Mouse (Mus musculus) intestine, embryonic 16.5 days (tissue): ENCODE measurements at regions not wholly inside any gene's neighbourhood (a gene's known extent, or its start where the extent isn't known, plus 50 kb on each side); places are given as distances from the start of the nearest gene placed in this dataset.
"Not testable (repeated sequence)": the region's sequence is repeated elsewhere in the genome, so short reads cannot be mapped to it uniquely, and the experiment has no call there.

Source experiments
- ATAC-seq: fragments of 200-750 bp; cut with Nextera tagmentation; 2 replicates; pipeline ENCODE4 v1.8.0; 2017; ENCODE audit warnings: moderate TSS enrichment, moderate library complexity
- H3K27ac ChIP-seq: fragments of 300-500 bp; sonication (generic); 2 replicates; pipeline ENCODE4 v1.5.1; 2014; ENCODE audit warnings: mild to moderate bottlenecking, low read length
- H3K27me3 ChIP-seq: fragments of 300-500 bp; sonication (generic); replicated peaks from 2 replicates; pipeline ENCODE4 v1.6.1; 2014; ENCODE audit warnings: low read length, control low read depth, mixed read lengths; ENCODE audit not compliant: control insufficient read depth, insufficient read depth
- H3K36me3 ChIP-seq: fragments of 300-500 bp; sonication (generic); 2 replicates; pipeline ENCODE4 v1.6.1; 2014; ENCODE audit warnings: low read length, control low read depth; ENCODE audit not compliant: control insufficient read depth, insufficient read depth
- H3K4me1 ChIP-seq: fragments of 300-500 bp; sonication (generic); 2 replicates; pipeline ENCODE4 v1.6.1; 2014; ENCODE audit warnings: low read length, control low read depth, mixed read lengths; ENCODE audit not compliant: control insufficient read depth, insufficient read depth
- H3K4me2 ChIP-seq: fragments of 300-500 bp; sonication (generic); 2 replicates; pipeline ENCODE4 v1.6.1; 2014; ENCODE audit warnings: low read depth, low read length, control low read depth
- H3K4me3 ChIP-seq: fragments of 300-500 bp; sonication (generic); 2 replicates; pipeline ENCODE4 v1.5.1; 2014; ENCODE audit warnings: mild to moderate bottlenecking, low read length
- H3K9ac ChIP-seq: fragments of 300-500 bp; sonication (generic); 2 replicates; pipeline ENCODE4 v1.6.1; 2014; ENCODE audit warnings: low read depth, low read length
- H3K9me3 ChIP-seq: fragments of 300-500 bp; sonication (generic); 2 replicates; pipeline ENCODE4 v1.6.1; 2016; ENCODE audit warnings: low read length, control low read depth; ENCODE audit not compliant: control insufficient read depth
- WGBS: fragments of 180-500 bp; shearing (Covaris S2); extraction: QIAGEN DNeasy Blood & Tissue Kit; methylation state at CpG from one replicate; pipeline ENCODE4 v1.1.7; 2014; 5-methylcytosine and 5-hydroxymethylcytosine counted together

- no peak overlapping the region for H3K4me2 ChIP-seq
- H3K36me3 ChIP-seq: no peaks in the 10 kb centered on the region
- no peak overlapping the region for H3K9ac ChIP-seq
- no peak for ATAC-seq
- H3K4me3 ChIP-seq: no peak overlapping the region
- 88% methylated on average over 5 of the region's 5 CpGs for whole genome bisulfite sequencing
- peaks cover 8% of the 10 kb centered on the region; the same call in 1 of the 2 replicates for H3K9me3 ChIP-seq
- H3K27me3 ChIP-seq: no peaks in the 10 kb centered on the region
- H3K4me1 ChIP-seq: no peaks in the 10 kb centered on the region
- H3K27ac ChIP-seq: no peak overlapping the region
These were observed 151.9 kb upstream of the Unc93a2 start for GRCm38 (mm10) chr17:7537210-7537609.

GRCm38 (mm10) chr17:7534386-7535059 is 149.3 kb upstream of the Unc93a2 start:
- Histone ChIP-seq H3K9me3 (no peaks in the 10 kb centered on the region), H3K9ac (no peak overlapping the region), H3K4me2 (no peak overlapping the region), H3K4me1 (no peaks in the 10 kb centered on the region), H3K36me3 (no peaks in the 10 kb centered on the region), H3K27me3 (no peaks in the 10 kb centered on the region), H3K4me3 (no peak overlapping the region), H3K27ac (no peak overlapping the region)
- no peak for ATAC-seq
- 80% methylated on average over 6 of the region's 6 CpGs for WGBS

GRCm38 (mm10) chr17:7533552-7533951 is 148.3 kb upstream of the Unc93a2 start:
- H3K27ac ChIP-seq: no peak overlapping the region
- ATAC-seq: no peak
- WGBS: 33% methylated on average over 2 of the region's 2 CpGs

GRCm38 (mm10) chr17:7532618-7533017 is 147.4 kb upstream of the Unc93a2 start:
- H3K27ac ChIP-seq: no peak overlapping the region
- 81% methylated on average over 3 of the region's 3 CpGs for WGBS
- H3K4me1 ChIP-seq: 0 out of 2 replicates have a peak, but pooled peaks cover 3% of the 10 kb centered on the region
- H3K4me3 ChIP-seq: no peak overlapping the region
- no peak overlapping the region for H3K4me2 ChIP-seq
- no peaks in the 10 kb centered on the region for H3K9me3 ChIP-seq
- no peaks in the 10 kb centered on the region for H3K36me3 ChIP-seq
- no peak overlapping the region for H3K9ac ChIP-seq
- ATAC-seq: no peak
- H3K27me3 ChIP-seq: no peaks in the 10 kb centered on the region

More at GRCm38 (mm10) chr17:7533552-7533951, 148.3 kb upstream of the Unc93a2 start:
- Histone ChIP-seq H3K36me3 (no peaks in the 10 kb centered on the region), H3K4me2 (no peak overlapping the region), H3K27me3 (no peaks in the 10 kb centered on the region), H3K4me3 (no peak overlapping the region), H3K9me3 (no peaks in the 10 kb centered on the region), H3K4me1 (0 out of 2 replicates have a peak, but pooled peaks cover 3% of the 10 kb centered on the region), H3K9ac (no peak overlapping the region)

GRCm38 (mm10) chr17:7529304-7529703 is 144.0 kb upstream of the Unc93a2 start:
- no peaks in the 10 kb centered on the region for H3K27me3 ChIP-seq
- no peaks in the 10 kb centered on the region for H3K9me3 ChIP-seq
- no peak for ATAC-seq
- H3K4me3 ChIP-seq: no peak overlapping the region
- H3K4me2 ChIP-seq: no peak overlapping the region
- 0 out of 2 replicates have a peak, but pooled peaks cover 3% of the 10 kb centered on the region for H3K4me1 ChIP-seq
- no peak overlapping the region for H3K27ac ChIP-seq
- no peak overlapping the region for H3K9ac ChIP-seq
- no peaks in the 10 kb centered on the region for H3K36me3 ChIP-seq
- 54% methylated on average over 5 of the region's 5 CpGs for WGBS

GRCm38 (mm10) chr17:7527681-7528080 is 142.4 kb upstream of the Unc93a2 start:
- no peak overlapping the region for H3K4me2 ChIP-seq
- no peaks in the 10 kb centered on the region for H3K27me3 ChIP-seq
- no peaks in the 10 kb centered on the region for H3K36me3 ChIP-seq
- H3K9me3 ChIP-seq: no peaks in the 10 kb centered on the region
- no peak overlapping the region for H3K9ac ChIP-seq
- H3K4me3 ChIP-seq: no peak overlapping the region
- H3K4me1 ChIP-seq: 0 out of 2 replicates have a peak, but pooled peaks cover 3% of the 10 kb centered on the region
- 75% methylated on average over 3 of the region's 3 CpGs for WGBS
- no peak for ATAC-seq
- no peak overlapping the region for H3K27ac ChIP-seq

GRCm38 (mm10) chr17:7524497-7524896 is 139.2 kb upstream of the Unc93a2 start:
- 81% methylated on average over 11 of the region's 11 CpGs for WGBS
- not testable (repeated sequence) for H3K27me3 ChIP-seq, H3K27ac ChIP-seq, ATAC-seq, H3K4me1 ChIP-seq, H3K9me3 ChIP-seq, H3K36me3 ChIP-seq, H3K9ac ChIP-seq, H3K4me3 ChIP-seq, H3K4me2 ChIP-seq

GRCm38 (mm10) chr17:7521127-7521526 is 135.9 kb upstream of the Unc93a2 start:
- 55% methylated on average over 10 of the region's 10 CpGs for WGBS
- Histone ChIP-seq H3K27me3 (no peaks in the 10 kb centered on the region), H3K4me1 (peaks cover 3% of the 10 kb centered on the region; the same call in 1 of the 2 replicates), H3K36me3 (no peaks in the 10 kb centered on the region), H3K9me3 (no peaks in the 10 kb centered on the region), H3K27ac (0 out of 2 replicates have a peak overlapping the region, but pooled peaks have one; percentile 4), H3K9ac (no peak overlapping the region), H3K4me2 (no peak overlapping the region), H3K4me3 (no peak overlapping the region)
- ATAC-seq: no peak
